Mouse (Mus musculus) heart, adult 2 months (tissue): ENCODE measurements around the gene Ttll13. TPM values are rescaled to one million over a fixed set of nuclear protein-coding genes. Genes with fewer than 3 reads are reported as not detected.

Experiments
- DNase-seq, 2 experiments: peaks; one replicate each; pipeline ENCODE4 v3.0.0; 2021
- H3K27ac ChIP-seq: fragments of 200-600 bp; 2 replicates; pipeline ENCODE4 v1.8.1; 2022
- H3K27me3 ChIP-seq: fragments of 200-500 bp; 2 replicates; pipeline ENCODE4 v1.6.1; 2012; ENCODE audit warnings: mild to moderate bottlenecking, low read length, inconsistent platforms, mixed read lengths; ENCODE audit not compliant: control insufficient read depth, insufficient read depth
- H3K36me3 ChIP-seq: fragments of 200-500 bp; 2 replicates; pipeline ENCODE4 v1.6.1; 2012; ENCODE audit warnings: low read length, inconsistent platforms; ENCODE audit not compliant: control insufficient read depth, insufficient read depth
- H3K4me1 ChIP-seq: fragments of 200-500 bp; 2 replicates; pipeline ENCODE4 v1.6.1; 2011; ENCODE audit warnings: low read length; ENCODE audit not compliant: control insufficient read depth, insufficient read depth
- H3K4me3 ChIP-seq: fragments of 200-600 bp; 2 replicates; pipeline ENCODE4 v1.8.1; 2022
- H3K79me2 ChIP-seq: fragments of 200-500 bp; replicated peaks from 2 replicates; pipeline ENCODE4 v1.6.1; 2012; ENCODE audit warnings: mild to moderate bottlenecking, inconsistent platforms, low read length, moderate library complexity, mixed read lengths; ENCODE audit not compliant: control insufficient read depth, insufficient read depth
- H3K9ac ChIP-seq: fragments of 200-500 bp; 2 replicates; pipeline ENCODE4 v1.6.1; 2012; ENCODE audit warnings: low read depth, mild to moderate bottlenecking, control low read depth, inconsistent platforms, low read length, mixed read lengths
- CTCF ChIP-seq: fragments of 200-600 bp; IDR thresholded peaks from 2 replicates; pipeline ENCODE4 v1.8.1; 2022; ENCODE audit warnings: antibody characterized with exemption, mild to moderate bottlenecking, moderate library complexity
- EP300 ChIP-seq: fragments of 200-500 bp; IDR thresholded peaks from 2 replicates; pipeline ENCODE4 v1.6.1; 2011; ENCODE audit warnings: low read depth, low read length, control low read depth; ENCODE audit not compliant: insufficient read depth
- POLR2A ChIP-seq: fragments of 200-500 bp; IDR thresholded peaks from 2 replicates; pipeline ENCODE4 v1.6.1; 2011; ENCODE audit warnings: mild to moderate bottlenecking, low read depth, low read length, control low read depth; ENCODE audit not compliant: insufficient read depth
- WGBS: fragments of 180-500 bp; shearing (Covaris S2); methylation state at CpG from one replicate; pipeline ENCODE4 v1.1.7; 2018; 5-methylcytosine and 5-hydroxymethylcytosine counted together
- intact Hi-C: fragments of 180-260 bp; cut with DNase I; formaldehyde crosslinking; loops from one replicate; pipeline ENCODE4 v1.15.1; 2025
- polyA plus RNA-seq: library from polyadenylated mRNA; depleted of rRNA; stranded (reverse); fragments of >200 nt; gene quantifications from 2 replicates; pipeline ENCODE4 v1.2.3, GENCODE M21; 2012
- total RNA-seq, 2 experiments: library from RNA; stranded (reverse); gene quantifications; 2 replicates each; pipeline ENCODE4 v1.2.3; 2021

The Ttll13 gene
- total and polyA plus RNA-seq, 3 experiments = 0.20 to 0.39 (median 0.23) TPM

DNA sequence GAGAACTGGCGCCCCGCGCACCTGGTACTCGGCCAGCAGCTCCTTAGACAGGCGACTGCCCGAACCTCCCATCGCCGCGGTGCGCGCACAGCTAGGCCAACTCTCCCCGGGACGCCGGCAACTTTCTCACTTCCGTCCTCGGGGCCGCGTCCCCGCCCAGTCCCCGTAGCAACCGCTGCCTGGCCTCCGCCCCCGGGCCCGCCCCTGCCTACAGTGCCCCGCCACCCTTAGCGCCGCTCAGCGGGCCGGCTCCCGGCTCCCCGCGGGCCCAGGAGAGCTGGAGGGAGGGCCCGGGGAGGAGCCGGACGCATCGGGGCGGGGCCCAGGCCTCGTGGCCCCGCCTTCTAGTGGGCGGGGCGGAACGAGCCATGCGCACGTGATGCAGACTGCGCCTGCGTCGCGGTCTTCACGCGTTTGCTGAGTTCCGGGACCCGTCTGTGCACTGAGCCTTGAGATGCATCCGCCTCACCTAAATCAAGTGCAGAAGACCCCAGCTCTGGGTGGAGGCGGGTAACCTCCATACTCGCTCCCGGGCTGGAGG, 13.6 kb upstream of the Ttll13 start, which contains the start of the genes Cib1 and Gdpgp1:
TSS of gene Cib1 (minus strand) at position 325 of the 541 bp plus-strand sequence.
TSS of gene Gdpgp1 (plus strand) at position 377 of the 541 bp plus-strand sequence.
- 1% methylated on average over 40 of the region's 56 CpGs for WGBS
- no peak for TF ChIP-seq CTCF
- peak; percentile 50; the same call in 1 of the 2 replicates for TF ChIP-seq EP300
- TF ChIP-seq POLR2A = peak; percentile 85
- intact Hi-C loops = loop anchor here (1.0 to 2.0 kb wide), 3 partner anchors 14 to 62 kb away; partner anchors contain the start of genes Prc1 and Ttll13
- DNase-seq = peak; percentile 99
- Histone ChIP-seq H3K4me1 (peaks cover 2% of the 10 kb centered on the region; the same call in 1 of the 2 replicates), H3K27ac (peak within 1 kb of the TSS; percentile 69), H3K79me2 (no peaks in the 10 kb centered on the region; the same call in 1 of the 2 replicates), H3K9ac (peak within 1 kb of the TSS; percentile 71), H3K36me3 (no peaks in the 10 kb centered on the region), H3K4me3 (peak within 1 kb of the TSS; percentile 83), H3K27me3 (no peaks in the 10 kb centered on the region)

GRCm38 (mm10) chr7:80233799-80234198, 12.4 kb upstream of the Ttll13 start:
- H3K9ac ChIP-seq = no peak overlapping the region
- 50% methylated on average over 9 of the region's 9 CpGs for WGBS
- H3K27me3 ChIP-seq = no peaks in the 10 kb centered on the region
- no peak overlapping the region for H3K27ac ChIP-seq
- no peaks in the 10 kb centered on the region for H3K36me3 ChIP-seq
- peaks cover 2% of the 10 kb centered on the region; the same call in 1 of the 2 replicates for H3K4me1 ChIP-seq
- intact Hi-C loops = loop anchor here (2.0 kb wide), 2 partner anchors 13 to 37 kb away; partner anchors contain the start of gene Ttll13
- no peak overlapping the region for H3K4me3 ChIP-seq
- DNase-seq = no peak
- no peaks in the 10 kb centered on the region; the same call in 1 of the 2 replicates for H3K79me2 ChIP-seq
- TF ChIP-seq POLR2A (no peak), EP300 (no peak), CTCF (no peak)

GRCm38 (mm10) chr7:80238542-80238941, 7.6 kb upstream of the Ttll13 start:
- intact Hi-C loops = no loop called here
- H3K4me1 ChIP-seq = peaks cover 2% of the 10 kb centered on the region; the same call in 1 of the 2 replicates
- 88% methylated on average over 10 of the region's 10 CpGs for WGBS

GRCm38 (mm10) chr7:80241661-80242060, 4.5 kb upstream of the Ttll13 start:
- TF ChIP-seq CTCF (no peak), EP300 (no peak), POLR2A (no peak)
- no peak overlapping the region for H3K27ac ChIP-seq
- no peaks in the 10 kb centered on the region for H3K27me3 ChIP-seq
- DNase-seq = no peak
- intact Hi-C loops = no loop called here
- H3K36me3 ChIP-seq = no peaks in the 10 kb centered on the region
- no peaks in the 10 kb centered on the region for H3K79me2 ChIP-seq
- H3K9ac ChIP-seq = no peak overlapping the region
- 79% methylated on average over 4 of the region's 4 CpGs for WGBS
- H3K4me1 ChIP-seq = no peaks in the 10 kb centered on the region
- no peak overlapping the region for H3K4me3 ChIP-seq

More at GRCm38 (mm10) chr7:80238542-80238941, 7.6 kb upstream of the Ttll13 start:
- Histone ChIP-seq H3K9ac (no peak overlapping the region), H3K4me3 (no peak overlapping the region), H3K27me3 (no peaks in the 10 kb centered on the region), H3K79me2 (no peaks in the 10 kb centered on the region; the same call in 1 of the 2 replicates), H3K27ac (no peak overlapping the region), H3K36me3 (no peaks in the 10 kb centered on the region)
- DNase-seq = no peak
- TF ChIP-seq EP300 = no peak
- TF ChIP-seq POLR2A = no peak
- no peak for TF ChIP-seq CTCF

DNA sequence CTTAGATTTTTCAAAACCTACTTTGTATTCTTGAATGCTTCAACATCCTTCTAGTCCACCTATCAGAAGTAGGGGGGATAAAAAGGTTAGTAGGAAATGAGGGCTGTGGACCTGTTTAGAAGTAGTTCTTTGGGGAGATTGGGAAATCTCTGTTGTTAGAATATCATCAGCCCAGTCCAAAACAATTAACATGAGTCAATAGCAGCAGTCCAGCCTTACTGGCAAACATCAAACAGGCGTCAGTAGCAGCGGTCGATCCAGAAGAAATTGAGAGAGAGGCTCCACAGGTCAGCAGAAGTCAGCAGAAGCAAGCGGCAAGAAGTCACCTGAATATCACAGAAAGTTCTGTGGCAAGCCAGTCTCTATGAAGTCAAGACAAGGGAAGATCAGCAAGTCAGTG, 1.3 kb upstream of the Ttll13 start:
- Histone ChIP-seq H3K9ac (no peak overlapping the region), H3K4me1 (no peaks in the 10 kb centered on the region), H3K4me3 (no peak overlapping the region), H3K36me3 (no peaks in the 10 kb centered on the region), H3K27ac (no peak overlapping the region), H3K27me3 (no peaks in the 10 kb centered on the region), H3K79me2 (no peaks in the 10 kb centered on the region)
- DNase-seq = no peak
- 88% methylated on average over 4 of the region's 4 CpGs for WGBS
- TF ChIP-seq POLR2A (no peak), CTCF (no peak), EP300 (no peak)
- intact Hi-C loops = no loop called here

DNA sequence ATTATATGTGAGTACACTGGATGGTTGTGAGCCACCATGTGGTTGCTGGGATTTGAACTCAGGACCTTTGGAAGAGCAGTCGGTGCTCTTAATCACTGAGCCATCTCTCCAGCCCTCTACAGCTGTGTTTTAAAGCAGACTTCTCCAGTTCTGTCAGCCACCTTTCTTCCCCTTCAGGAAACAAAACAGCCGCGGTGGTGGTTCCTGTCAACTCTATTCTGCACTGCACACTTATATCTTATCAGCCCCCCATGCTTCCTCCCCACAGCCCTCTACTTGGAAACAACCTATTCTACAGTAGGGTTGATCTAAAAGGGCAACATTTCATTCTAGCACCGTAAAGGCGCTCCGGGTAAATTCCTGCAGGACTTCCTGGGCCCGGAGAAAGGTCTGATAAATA, 683 bp downstream of the Ttll13 start:
- 21% methylated on average over 7 of the region's 7 CpGs for WGBS
- H3K79me2 ChIP-seq = no peaks in the 10 kb centered on the region
- H3K4me3 ChIP-seq = peak overlapping the region; percentile 89; the same call in 1 of the 2 replicates
- H3K27me3 ChIP-seq = no peaks in the 10 kb centered on the region; the same call in 1 of the 2 replicates
- intact Hi-C loops = loop anchor here (2.0 kb wide), 2 partner anchors 14 to 16 kb away; partner anchors contain the start of genes Cib1 and Gdpgp1
- H3K36me3 ChIP-seq = no peaks in the 10 kb centered on the region
- TF ChIP-seq CTCF (no peak), EP300 (no peak), POLR2A (no peak)
- H3K4me1 ChIP-seq = no peaks in the 10 kb centered on the region
- DNase-seq = no peak
- H3K27ac ChIP-seq = peak overlapping the region; percentile 78; the same call in 1 of the 2 replicates
- H3K9ac ChIP-seq = no peak overlapping the region
